Mouse (Mus musculus) mature B cell (primary cell): ENCODE results near the gene Ints14.
"Not testable (repeated sequence)": the region's sequence is repeated elsewhere in the genome, so short reads cannot be mapped to it uniquely, and the experiment has no call there.

Source experiments
- in situ Hi-C: fragments of 300-500 bp; cut with MboI; formaldehyde crosslinking; loops from 2 replicates; pipeline ENCODE4 v1.14.3; 2019

Ints14 gene

DNA sequence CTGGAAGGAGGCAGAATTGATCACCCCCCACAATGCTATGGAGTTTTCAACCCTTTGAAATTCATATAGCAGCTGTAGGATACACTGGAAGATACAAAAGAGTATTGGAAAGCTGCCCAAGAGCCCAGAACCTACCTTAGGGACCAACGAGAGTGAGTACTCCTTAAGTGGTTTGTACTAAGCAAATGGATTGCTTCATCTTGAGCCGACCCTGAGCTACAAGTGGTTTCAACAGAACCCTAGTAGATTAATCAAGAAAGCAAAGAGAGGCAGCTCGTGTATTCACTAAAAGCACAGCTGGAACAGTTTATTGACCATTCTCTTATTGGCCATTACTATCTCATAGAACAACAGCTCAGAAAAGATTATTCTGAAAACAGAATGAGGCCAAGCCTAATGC, 58.4 kb downstream of the Ints14 start:
- in situ Hi-C loops = no loop called here

DNA sequence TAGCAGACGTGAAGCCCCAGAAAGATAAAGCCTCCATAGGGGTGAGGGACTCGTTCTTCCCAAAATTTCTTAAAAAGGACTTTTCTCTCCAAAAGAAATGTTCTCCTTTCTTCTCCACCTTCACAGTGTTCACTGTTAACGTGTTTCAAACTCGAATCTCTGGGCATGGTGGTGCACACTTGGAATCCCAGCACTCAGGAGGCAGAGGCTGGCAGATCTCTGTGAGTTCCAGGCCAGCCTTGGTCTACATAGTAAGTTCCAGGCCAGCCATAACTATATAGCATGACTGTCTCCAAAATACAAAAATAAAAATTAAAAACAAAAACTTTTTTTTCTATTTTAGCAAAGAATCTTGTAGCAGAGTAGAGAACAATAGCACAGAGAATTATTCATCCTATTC, 59.4 kb downstream of the Ints14 start:
- in situ Hi-C loops = no loop called here

DNA sequence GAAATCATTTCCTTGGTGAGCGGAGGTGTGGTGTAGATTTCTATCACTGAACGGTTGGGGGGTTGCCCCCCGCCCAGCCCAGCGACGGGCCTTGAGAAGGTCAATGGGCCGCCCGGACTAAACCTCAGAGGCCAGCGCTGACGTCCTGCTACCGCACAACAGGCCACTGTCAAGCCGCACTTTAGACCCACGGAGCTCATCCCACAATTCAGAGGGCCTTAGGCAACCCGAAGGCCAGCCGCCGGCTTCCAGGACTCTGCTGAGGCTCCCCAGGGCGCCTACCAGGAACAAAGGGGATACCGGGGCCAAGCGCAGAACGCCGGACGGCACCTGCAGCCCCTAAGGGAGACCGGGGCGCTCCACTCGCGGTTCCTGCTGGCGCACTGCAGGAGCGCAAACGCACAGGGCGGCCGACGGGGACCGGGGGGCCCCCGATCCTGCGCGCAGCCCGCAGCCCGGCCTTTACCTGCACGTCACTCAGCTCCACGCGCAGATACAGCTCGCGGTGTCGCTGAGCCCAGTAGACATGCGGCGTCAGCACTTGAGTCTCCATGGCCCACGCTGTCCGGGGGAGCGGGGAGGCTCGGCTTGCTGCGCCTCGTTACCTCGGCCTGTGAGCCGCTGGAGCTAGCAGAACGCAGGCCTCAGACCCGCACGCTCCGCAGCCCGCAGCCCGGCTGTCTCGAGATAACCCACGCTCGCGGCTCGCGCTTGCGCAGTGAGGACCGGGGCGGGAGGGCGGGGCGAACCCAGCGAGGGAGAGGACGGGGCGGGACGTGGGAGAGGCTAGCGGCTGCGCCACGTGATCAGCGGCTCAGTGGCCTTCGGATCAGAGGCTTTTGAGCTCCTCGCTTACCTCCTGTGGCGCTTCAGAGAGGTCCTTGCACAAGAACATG, 60.5 kb downstream of the Ints14 start, which contains the start of gene Hacd3:
Gene Hacd3 (minus strand): TSS at position 703 of the 896 bp plus-strand sequence.
- in situ Hi-C loops = no loop called here

DNA sequence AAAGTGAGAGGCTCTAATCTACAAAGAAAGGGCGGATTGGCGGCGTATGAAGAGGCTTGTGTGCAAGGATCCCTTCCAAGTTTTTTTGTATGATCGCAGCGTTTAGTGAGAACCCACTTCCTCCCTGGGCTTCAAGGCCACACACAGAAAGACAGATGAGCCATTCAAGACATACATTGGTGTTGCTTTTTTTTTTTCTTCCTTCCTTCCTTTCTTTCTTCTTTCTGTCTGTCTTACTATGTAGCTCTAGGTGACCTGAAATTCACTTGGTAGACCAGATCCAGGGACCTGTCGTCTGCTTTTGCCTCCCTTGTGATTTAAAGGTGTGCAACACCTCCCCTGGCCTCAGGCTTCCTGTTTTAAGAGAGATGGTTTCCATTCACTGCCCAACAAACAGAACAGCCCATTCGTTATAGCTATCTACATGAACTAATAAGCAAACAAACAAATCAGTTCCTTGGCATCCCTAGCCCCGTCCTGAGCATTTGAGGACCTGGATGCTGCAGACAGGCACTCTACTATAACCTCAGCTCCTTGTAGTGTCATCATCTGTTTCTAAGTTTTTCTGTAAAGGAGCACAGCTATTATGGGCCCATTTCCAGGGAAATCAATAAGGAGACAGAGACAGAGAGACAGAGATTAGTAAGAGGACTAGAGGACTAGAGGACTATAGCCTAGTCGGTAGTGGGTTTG, 61.3 kb downstream of the Ints14 start:
- in situ Hi-C loops = no loop called here

DNA sequence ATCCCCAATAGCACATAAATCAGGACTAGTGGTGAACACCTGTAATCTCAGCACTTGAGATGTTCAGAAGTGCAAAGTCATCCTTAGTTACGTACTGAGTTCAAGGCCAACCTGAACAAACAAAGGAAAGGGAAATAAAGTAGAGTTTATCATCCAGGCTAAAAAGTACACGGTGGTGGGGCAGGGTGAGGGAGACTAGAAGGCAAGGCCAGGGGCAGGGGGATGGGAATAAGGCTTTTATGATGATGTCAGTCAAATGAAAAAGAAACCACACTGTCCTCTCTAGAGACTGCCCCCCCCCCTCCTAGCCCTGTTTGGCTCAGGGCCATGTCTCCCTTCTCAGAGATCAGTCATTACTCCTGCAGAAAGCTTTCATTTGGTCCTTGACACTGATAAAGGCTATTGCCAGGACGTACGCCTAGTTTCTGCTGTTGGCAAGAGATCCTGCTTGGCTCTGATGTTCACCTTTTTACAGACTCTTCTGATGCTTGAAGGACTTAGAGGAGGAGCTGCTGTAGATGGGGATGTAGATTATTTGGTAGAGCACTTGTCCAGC, 62.0 kb downstream of the Ints14 start:
- in situ Hi-C loops = no loop called here

DNA sequence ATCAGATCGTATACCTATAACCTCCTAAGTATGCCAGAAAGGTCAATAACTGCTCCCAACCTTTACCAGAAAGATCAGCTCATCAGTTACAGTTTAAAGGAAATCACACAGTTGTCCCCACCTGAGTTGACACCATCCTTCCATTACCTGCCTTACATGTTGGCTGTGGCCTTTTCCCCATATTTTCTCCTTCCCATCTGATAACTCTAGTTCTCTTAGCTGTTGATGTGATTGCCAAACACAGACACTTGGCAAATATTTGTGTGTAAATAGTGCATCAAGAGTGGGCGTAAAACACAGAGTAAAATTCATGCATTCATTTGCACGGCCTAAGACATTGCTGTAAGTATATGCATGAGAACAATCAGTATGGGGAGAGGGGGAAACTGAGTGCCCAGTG, 62.7 kb downstream of the Ints14 start:
- in situ Hi-C loops = no loop called here

DNA sequence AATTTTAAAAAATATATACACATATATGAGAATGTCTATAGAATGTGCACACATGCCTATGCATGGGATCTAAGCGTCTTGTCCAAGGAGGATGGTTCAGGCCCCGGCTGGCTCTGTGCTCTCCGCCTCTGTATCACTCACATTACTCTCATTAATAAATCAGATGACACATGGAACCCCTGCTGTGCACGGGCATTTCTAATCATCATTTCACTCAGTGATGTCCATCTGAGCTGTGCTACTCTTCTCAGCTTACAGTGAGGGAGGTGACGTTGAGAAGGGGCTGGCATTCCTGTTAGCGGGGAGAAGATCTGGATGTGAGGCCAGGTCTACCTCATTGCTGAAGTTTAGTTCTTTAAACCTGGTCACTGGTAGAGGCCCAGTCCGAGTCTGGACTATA, 66.5 kb downstream of the Ints14 start:
- in situ Hi-C loops = no loop called here

DNA sequence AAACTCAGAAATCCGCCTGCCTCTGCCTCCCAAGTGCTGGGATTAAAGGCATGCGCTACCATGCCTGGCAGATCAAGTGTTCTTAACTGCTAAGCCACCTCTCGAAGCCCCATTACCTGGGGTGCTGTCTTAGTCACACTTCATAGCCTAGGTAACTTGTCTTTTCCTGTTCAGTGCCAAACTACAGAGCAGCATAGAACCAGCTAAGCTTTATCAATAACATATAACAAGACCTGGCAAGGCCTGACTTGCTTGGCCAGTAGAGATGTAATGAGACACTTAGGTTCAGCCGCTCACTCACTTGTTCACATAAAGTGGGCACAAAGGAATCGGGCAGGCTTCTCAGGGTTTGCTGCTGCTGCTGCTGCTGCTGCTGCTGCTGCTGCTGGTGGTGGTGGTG, 67.6 kb downstream of the Ints14 start:
- in situ Hi-C loops = no loop called here

DNA sequence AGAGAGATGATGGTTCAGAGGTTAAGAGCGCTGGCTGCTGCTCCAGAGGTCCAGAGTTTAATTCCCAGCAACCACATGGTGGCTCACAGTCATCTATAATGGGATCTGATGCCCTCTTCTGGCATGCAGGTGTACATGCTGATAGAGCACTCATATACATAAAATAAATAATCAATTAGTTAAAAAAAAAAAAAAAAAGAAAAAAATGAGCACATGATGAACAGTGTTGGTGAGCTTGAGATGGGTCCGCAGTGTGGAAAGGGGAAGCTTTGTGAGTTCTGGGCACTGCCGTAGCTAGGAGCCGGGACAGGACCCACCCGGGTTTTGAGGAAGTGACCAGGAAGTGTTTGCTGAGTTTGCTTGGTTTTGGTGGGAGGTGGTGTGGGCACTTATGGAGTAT, 70.7 kb downstream of the Ints14 start:
- in situ Hi-C loops = not testable (repeated sequence)

DNA sequence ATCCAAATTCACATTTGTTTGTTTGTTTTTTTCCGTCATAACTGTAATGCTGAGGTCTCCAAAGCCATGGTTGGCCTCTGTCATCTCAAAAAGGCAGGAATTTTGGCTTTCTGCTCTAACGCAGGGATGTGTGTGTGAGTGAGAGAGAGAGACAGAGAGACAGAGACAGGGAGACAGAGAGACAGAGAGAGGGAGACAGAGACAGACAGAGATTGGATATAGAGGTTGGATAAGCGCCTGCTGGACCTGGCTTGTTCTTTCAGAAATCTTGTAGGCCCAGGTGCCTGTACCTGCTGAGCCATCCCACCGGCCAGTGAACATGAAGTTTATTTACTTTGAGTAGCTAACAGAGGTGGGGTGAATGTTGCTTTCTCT, 71.2 kb downstream of the Ints14 start:
- in situ Hi-C loops = no loop called here

DNA sequence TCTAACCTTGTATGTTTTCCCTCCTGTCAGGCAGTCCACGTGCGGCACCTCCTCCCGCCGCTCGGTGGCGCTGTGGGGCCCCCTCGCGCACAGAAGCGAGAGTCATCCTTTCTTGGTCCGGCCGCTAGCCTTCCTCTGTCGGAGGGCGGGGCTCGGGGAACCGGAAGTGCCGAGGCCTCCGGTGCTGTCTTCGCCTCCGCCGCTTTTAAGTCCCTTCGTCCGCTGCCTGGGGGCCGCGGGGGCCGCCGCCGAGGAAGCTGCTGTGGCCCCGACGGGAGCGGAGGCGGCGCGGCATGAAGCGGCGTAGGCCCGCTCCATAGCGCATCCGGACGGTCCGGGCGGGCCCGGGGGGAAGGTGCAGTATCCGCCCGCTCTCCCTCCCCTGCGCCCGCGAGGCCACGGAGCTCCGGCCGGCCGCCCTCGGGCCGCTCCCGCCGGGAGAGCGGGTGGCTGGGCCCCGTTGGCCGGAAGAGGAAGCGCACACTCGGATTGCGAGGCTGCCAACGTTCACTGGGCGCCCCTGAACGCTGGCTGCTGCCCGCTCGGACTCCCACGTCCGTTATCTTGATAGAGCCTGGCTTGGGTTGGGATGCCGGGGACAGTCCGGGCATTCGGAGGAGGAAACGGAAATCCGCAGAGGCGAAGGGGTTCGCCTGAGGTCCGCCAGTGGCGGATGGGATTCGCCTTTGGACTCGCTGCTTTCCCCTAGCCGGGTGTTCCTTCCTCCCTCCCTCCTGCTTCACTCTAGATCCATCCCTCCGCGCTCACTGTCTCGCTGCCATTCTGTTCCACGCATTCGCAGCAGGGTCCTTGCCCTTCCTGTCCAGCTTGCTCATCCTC, 71.8 kb downstream of the Ints14 start, which contains the start of gene Dpp8:
Gene Dpp8 (plus strand): TSS at position 146 of the 840 bp plus-strand sequence.
- in situ Hi-C loops = no loop called here

DNA sequence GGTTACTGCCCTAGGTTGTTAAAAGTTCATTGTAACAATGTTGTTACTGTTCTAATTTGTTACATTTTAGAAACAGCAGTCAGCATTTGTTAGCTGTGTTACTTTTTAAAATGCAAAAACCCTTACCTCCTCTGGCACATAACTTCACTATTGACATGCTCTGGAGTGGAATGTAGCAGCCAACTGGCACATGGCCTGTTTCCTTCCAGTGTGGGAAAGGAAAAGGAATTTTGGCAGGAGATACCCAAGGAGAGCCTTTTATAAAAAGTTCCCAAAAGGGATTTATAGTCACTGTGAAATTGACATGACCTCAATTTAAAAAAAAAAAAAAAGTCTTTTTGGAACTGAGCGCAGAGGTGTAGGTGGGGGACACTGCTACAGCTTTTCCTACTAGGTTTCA, 75.8 kb downstream of the Ints14 start:
- in situ Hi-C loops = no loop called here
